Mouse (Mus musculus): ENCODE measurements around the gene Unc119b. TPM values are rescaled to one million over a fixed set of nuclear protein-coding genes. Genes with fewer than 3 reads are reported as not detected.

The Unc119b gene
- polyA plus RNA-seq, 1 experiment from 2014 or later, result 64.6 TPM

DNA sequence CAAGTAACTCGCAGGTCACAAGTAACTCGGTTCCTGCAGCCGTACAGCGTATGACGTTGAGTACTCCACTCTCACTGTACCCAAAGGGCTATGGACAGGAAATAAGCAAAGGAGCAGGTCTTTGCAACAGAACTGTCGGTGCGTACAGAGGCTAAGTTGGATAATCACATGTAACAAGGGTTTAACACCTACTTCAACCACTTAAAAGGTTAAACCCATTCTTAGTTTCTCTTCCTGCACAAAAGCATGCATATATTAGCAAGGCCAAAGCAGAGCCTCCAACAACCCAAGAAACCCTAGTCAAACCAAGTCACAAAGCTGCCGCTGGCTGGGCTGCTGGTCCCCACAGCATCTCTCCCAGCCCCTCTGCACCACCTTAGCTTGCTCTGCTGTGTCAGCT is 2.3 kb downstream of the Unc119b start:
- 89% methylated on average over 8 of the region's 8 CpGs for WGBS
- H3K36me3 ChIP-seq (ENCODE audit: control insufficient read depth, insufficient read depth, low read length), result 0 out of 2 replicates have a peak, but pooled peaks cover 2% of the 10 kb centered on the region

DNA sequence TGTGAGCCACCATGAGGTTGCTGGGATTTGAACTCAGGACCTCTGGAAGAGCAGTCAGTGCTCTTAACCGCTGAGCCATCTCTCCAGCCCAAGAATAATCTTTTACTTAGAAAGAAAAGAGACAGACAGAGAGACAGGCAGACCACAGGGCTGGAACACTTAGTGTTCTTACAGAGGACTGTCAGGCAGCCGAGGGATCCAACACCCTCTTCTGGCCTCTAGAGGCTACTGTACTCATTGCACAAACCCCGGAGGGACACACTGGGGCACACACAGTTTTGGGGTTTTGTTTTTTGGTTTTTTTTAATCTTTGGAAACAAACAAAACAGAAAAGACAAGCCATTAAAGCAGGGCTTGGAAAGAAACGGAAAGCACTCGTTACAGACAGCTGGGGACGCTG is 5.4 kb downstream of the Unc119b start:
- H3K36me3 ChIP-seq (ENCODE audit: control insufficient read depth, insufficient read depth, low read length), result peaks cover 16% of the 10 kb centered on the region
- WGBS, result 86% methylated on average over 6 of the region's 6 CpGs

More for the DNA sequence above, 2.3 kb downstream of the Unc119b start:
- H3K9me3 ChIP-seq (ENCODE audit: control insufficient read depth, low read length), result no peaks in the 10 kb centered on the region
- no peak overlapping the region for H3K27ac ChIP-seq (ENCODE audit: low read depth, low read length)
- DNase-seq (ENCODE audit: low spot score, missing footprints) (no peak), ATAC-seq (ENCODE audit: low FRiP score) (no peak)
- peaks cover 8% of the 10 kb centered on the region for H3K4me1 ChIP-seq (ENCODE audit: control insufficient read depth, insufficient read depth, low read length)
- H3K27me3 ChIP-seq (ENCODE audit: control insufficient read depth, insufficient read depth, low read length), result no peaks in the 10 kb centered on the region
- no peak overlapping the region for H3K4me3 ChIP-seq (ENCODE audit: low read depth, low read length)
- H3K4me2 ChIP-seq, result 0 out of 2 replicates have a peak overlapping the region, but pooled peaks have one; percentile 15
- no peak overlapping the region for H3K9ac ChIP-seq (ENCODE audit: low read length)

DNA sequence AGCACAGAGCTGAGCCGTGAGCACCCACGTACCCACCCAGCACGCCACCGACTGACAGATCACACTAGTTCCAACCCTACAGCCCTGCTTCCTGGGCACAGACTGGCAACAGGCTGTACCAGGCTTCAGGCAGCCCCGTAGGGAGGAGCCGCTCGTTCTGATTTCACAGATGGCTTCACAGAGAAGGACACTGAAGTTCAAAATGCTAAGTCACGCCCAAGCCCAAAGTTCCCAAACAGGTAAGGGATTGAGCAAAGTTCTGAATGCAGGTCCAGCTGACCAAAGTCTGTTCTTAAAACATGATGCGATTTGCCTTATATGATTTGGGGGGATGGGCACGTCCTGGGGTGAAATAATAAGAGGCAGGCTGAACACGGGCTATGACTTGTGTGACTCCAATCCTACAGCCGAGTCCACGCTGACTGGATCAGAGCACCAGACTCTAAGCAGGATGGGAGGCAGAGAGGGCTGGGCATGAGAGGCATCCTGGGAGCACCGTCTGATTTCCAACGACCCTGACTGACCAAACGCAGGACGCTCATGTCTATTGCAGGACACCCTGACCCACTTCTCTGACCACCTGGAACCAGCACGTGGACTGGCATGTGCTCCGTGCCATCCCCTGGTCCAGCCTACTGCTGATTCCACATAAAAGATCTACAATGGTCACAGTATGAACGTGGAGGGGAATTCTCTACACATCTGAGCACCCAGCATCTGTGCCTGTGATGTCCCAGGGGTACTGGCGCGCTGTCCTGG is 7.2 kb downstream of the Unc119b start:
- Histone ChIP-seq H3K4me1 (ENCODE audit: control insufficient read depth, insufficient read depth, low read length) (peaks cover 3% of the 10 kb centered on the region; the same call in 1 of the 2 replicates), H3K27ac (ENCODE audit: low read depth, low read length) (no peak overlapping the region), H3K4me2 (no peak overlapping the region), H3K9me3 (ENCODE audit: control insufficient read depth, low read length) (no peaks in the 10 kb centered on the region), H3K36me3 (ENCODE audit: control insufficient read depth, insufficient read depth, low read length) (peaks cover 16% of the 10 kb centered on the region), H3K27me3 (ENCODE audit: control insufficient read depth, insufficient read depth, low read length) (no peaks in the 10 kb centered on the region), H3K4me3 (ENCODE audit: low read depth, low read length) (no peak overlapping the region), H3K9ac (ENCODE audit: low read length) (no peak overlapping the region)
- DNase-seq (ENCODE audit: low spot score, missing footprints), result no peak
- ATAC-seq (ENCODE audit: low FRiP score), result no peak
- 92% methylated on average over 22 of the region's 22 CpGs for WGBS

More for the DNA sequence above, 5.4 kb downstream of the Unc119b start:
- H3K27ac ChIP-seq (ENCODE audit: low read depth, low read length), result no peak overlapping the region
- H3K9ac ChIP-seq (ENCODE audit: low read length), result no peak overlapping the region
- no peak overlapping the region for H3K4me2 ChIP-seq
- H3K27me3 ChIP-seq (ENCODE audit: control insufficient read depth, insufficient read depth, low read length), result no peaks in the 10 kb centered on the region
- H3K9me3 ChIP-seq (ENCODE audit: control insufficient read depth, low read length), result no peaks in the 10 kb centered on the region
- H3K4me1 ChIP-seq (ENCODE audit: control insufficient read depth, insufficient read depth, low read length), result peaks cover 11% of the 10 kb centered on the region
- ATAC-seq (ENCODE audit: low FRiP score), result no peak
- no peak for DNase-seq (ENCODE audit: low spot score, missing footprints)
- H3K4me3 ChIP-seq (ENCODE audit: low read depth, low read length), result no peak overlapping the region

DNA sequence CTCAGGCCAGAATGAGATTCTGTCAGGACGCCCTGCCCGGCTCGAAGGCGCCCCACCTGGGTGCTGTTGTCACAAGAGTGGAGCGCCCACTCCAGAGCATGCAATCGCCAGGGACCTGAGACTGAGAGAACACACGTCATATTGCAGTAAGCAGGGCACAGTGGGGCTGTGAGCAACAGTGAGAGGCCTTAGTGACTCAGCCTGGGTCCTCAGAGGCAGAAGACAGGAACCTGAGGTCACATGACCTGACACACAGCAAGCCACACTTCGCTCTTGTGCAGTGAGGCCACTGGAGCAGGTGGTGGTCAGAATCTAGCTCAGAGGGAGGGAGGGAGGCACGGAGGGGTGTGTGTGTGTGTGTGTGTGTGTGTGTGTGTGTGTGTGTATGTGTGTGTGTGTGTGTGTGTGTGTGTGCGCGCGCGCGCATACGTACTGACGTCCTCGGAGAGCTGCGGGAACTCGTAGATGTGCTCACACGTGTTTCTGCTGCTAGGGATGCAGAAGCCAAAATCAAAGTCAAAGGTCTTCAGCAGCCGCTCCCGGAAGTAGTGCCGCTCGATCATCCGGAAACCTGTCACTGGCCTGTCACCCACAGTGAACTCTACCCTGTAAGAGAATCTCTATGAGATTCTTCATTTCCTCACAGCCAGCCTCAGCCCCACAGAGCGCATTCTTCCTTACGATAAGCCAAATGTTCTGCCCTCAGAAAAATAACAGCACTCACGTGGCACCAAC is 8.0 kb downstream of the Unc119b start:
- no peak overlapping the region for H3K9ac ChIP-seq (ENCODE audit: low read length)
- peaks cover 16% of the 10 kb centered on the region for H3K36me3 ChIP-seq (ENCODE audit: control insufficient read depth, insufficient read depth, low read length)
- no peak overlapping the region for H3K27ac ChIP-seq (ENCODE audit: low read depth, low read length)
- H3K4me1 ChIP-seq (ENCODE audit: control insufficient read depth, insufficient read depth, low read length), result peaks cover 3% of the 10 kb centered on the region; the same call in 1 of the 2 replicates
- no peaks in the 10 kb centered on the region for H3K9me3 ChIP-seq (ENCODE audit: control insufficient read depth, low read length)
- H3K4me2 ChIP-seq, result no peak overlapping the region
- 92% methylated on average over 27 of the region's 28 CpGs for WGBS
- no peak for DNase-seq (ENCODE audit: low spot score, missing footprints)
- H3K27me3 ChIP-seq (ENCODE audit: control insufficient read depth, insufficient read depth, low read length), result no peaks in the 10 kb centered on the region
- H3K4me3 ChIP-seq (ENCODE audit: low read depth, low read length), result no peak overlapping the region
- ATAC-seq (ENCODE audit: low FRiP score), result no peak

DNA sequence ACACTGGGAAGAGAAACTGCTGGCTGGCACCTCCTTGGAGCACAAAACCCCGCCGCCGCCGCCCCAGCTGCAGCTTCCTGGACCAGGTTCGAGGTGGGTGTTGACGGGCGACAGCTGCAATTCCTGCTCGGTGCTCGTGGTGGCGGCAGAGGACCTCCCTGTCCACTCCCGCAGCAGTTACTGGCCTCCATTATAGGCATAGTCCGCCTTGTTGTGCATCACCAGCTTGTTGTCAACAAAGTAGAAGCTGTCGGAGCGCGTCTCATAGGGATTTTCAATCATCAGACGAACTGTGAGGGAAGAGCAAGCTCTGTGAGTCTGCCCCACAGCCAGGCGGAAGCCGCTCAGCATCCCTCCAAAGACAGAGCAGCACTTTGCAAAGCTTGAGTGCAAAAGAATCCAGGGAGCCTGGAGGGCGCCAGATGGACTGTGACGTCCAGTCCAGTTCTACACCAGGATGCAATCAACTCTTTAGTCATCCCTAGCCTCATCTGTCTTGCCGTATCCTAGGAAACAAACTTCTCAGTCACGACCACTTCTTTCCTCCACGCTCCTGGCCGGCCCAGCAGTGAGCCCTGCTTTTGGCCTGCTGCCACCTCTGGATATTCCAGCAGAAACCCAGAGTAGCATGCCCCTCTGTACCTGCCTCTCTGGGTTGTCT is 9.4 kb downstream of the Unc119b start:
- WGBS, result 32% methylated on average over 24 of the region's 24 CpGs
- ATAC-seq (ENCODE audit: low FRiP score), result peak; percentile 67; the same call in 1 of the 2 replicates
- peak overlapping the region; percentile 44; the same call in 1 of the 2 replicates for H3K27ac ChIP-seq (ENCODE audit: low read depth, low read length)

DNA sequence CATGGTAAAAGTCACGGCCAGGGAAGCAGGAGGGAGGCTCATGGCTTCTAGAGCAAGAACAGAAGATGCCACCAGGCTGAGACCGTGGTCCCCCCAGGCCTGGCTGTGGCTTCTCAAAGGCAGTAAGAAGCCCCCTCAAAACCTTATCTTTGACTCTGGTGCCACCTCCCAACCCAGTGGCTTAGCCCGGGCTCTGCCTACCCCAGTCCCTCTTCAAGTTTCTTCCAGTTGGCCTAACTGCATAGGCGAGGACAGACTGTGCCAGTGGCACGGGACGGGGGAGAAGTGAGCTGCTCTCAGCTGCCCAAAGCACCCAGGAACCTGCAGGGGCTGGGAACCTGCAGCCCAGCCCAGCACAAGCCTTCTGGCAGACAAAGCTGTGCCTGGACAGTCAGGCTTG is 10.1 kb downstream of the Unc119b start:
- Histone ChIP-seq H3K36me3 (ENCODE audit: control insufficient read depth, insufficient read depth, low read length) (peaks cover 14% of the 10 kb centered on the region), H3K4me1 (ENCODE audit: control insufficient read depth, insufficient read depth, low read length) (peaks cover 3% of the 10 kb centered on the region; the same call in 1 of the 2 replicates), H3K9me3 (ENCODE audit: control insufficient read depth, low read length) (no peaks in the 10 kb centered on the region), H3K27ac (ENCODE audit: low read depth, low read length) (no peak overlapping the region), H3K4me3 (ENCODE audit: low read depth, low read length) (no peak overlapping the region), H3K4me2 (no peak overlapping the region), H3K9ac (ENCODE audit: low read length) (no peak overlapping the region), H3K27me3 (ENCODE audit: control insufficient read depth, insufficient read depth, low read length) (no peaks in the 10 kb centered on the region)
- ATAC-seq (ENCODE audit: low FRiP score) (no peak), DNase-seq (ENCODE audit: low spot score, missing footprints) (no peak)
- 96% methylated on average over 6 of the region's 6 CpGs for WGBS

More for the DNA sequence above, 9.4 kb downstream of the Unc119b start:
- Histone ChIP-seq H3K4me1 (ENCODE audit: control insufficient read depth, insufficient read depth, low read length) (peaks cover 3% of the 10 kb centered on the region; the same call in 1 of the 2 replicates), H3K27me3 (ENCODE audit: control insufficient read depth, insufficient read depth, low read length) (no peaks in the 10 kb centered on the region), H3K36me3 (ENCODE audit: control insufficient read depth, insufficient read depth, low read length) (peaks cover 16% of the 10 kb centered on the region), H3K4me3 (ENCODE audit: low read depth, low read length) (no peak overlapping the region), H3K9me3 (ENCODE audit: control insufficient read depth, low read length) (no peaks in the 10 kb centered on the region), H3K4me2 (no peak overlapping the region), H3K9ac (ENCODE audit: low read length) (no peak overlapping the region)
- DNase-seq (ENCODE audit: low spot score, missing footprints), result peak; percentile 97

DNA sequence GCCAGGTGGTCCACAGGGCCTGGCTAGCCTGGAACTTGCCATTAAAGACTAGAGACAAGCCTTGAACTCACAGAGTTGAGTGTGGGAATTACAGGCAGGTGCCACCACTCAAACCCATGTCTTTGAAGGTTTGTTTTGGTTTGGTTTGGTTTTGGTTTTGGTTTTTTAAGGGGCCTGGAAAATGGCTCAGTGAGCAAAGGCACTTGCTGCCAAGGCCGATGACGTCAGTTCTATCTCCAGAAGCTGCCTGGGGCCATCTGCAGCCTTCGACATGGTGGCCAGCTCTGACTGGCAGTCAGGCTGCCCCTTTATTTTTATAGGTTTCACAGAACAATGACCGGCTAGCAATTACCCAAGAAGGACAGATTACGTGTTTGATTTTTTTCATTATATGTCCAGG is 13.8 kb downstream of the Unc119b start:
- H3K27ac ChIP-seq (ENCODE audit: low read depth, low read length), result no peak overlapping the region
- H3K4me3 ChIP-seq (ENCODE audit: low read depth, low read length), result no peak overlapping the region
- peaks cover 5% of the 10 kb centered on the region; the same call in 1 of the 2 replicates for H3K4me1 ChIP-seq (ENCODE audit: control insufficient read depth, insufficient read depth, low read length)
- DNase-seq (ENCODE audit: low spot score, missing footprints) (no peak), ATAC-seq (ENCODE audit: low FRiP score) (no peak)
- 89% methylated on average over 5 of the region's 5 CpGs for WGBS
- H3K27me3 ChIP-seq (ENCODE audit: control insufficient read depth, insufficient read depth, low read length), result no peaks in the 10 kb centered on the region
- H3K4me2 ChIP-seq, result no peak overlapping the region
- H3K9me3 ChIP-seq (ENCODE audit: control insufficient read depth, low read length), result no peaks in the 10 kb centered on the region
- no peak overlapping the region for H3K9ac ChIP-seq (ENCODE audit: low read length)
- H3K36me3 ChIP-seq (ENCODE audit: control insufficient read depth, insufficient read depth, low read length), result peaks cover 8% of the 10 kb centered on the region

DNA sequence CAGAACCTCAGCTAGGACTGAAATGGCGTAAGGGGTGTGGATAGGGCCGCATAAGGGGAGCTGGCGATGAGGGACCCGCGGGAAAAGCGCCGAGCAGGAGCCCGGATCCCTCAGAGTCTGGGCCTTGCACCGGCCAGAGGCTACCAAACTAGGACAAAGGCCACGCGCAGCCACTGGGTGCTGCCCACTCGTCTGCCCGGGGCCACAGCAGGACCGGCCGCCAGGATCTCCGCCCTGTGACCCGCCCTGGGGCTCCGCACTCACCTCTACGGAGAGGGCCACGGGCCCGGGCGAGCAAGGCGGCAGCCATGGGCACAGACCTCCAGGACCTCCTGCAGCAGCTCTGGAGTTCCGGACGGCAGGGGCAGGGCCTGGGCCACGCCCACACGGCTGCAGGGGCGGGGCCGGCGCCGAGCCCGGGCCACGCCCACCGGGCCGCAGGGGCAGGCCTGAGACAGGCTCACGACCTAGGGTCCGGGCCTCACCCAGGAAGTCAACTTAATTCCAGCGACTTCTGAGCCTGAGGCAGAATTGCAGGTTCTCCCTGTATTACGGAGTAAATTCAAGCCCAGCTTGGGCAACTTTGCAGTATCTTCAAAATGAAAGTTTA is 15.7 kb downstream of the Unc119b start, which contains the start of gene Acads:
Gene Acads (minus strand): TSS at position 386 of the 610 bp plus-strand sequence.
- under 1% methylated on average over 39 of the region's 39 CpGs for WGBS
- H3K27me3 ChIP-seq (ENCODE audit: control insufficient read depth, insufficient read depth, low read length), result no peaks in the 10 kb centered on the region
- peak; percentile 95 for ATAC-seq (ENCODE audit: low FRiP score)

More for the DNA sequence above, 15.7 kb downstream of the Unc119b start, which contains the start of gene Acads:
- DNase-seq (ENCODE audit: low spot score, missing footprints), result peak; percentile 99
- peak within 1 kb of the TSS; percentile 76 for H3K9ac ChIP-seq (ENCODE audit: low read length)
- peaks cover 2% of the 10 kb centered on the region; the same call in 1 of the 2 replicates for H3K4me1 ChIP-seq (ENCODE audit: control insufficient read depth, insufficient read depth, low read length)
- no peak within 1 kb of the TSS; the same call in 1 of the 2 replicates for H3K27ac ChIP-seq (ENCODE audit: low read depth, low read length)
- peaks cover 3% of the 10 kb centered on the region for H3K36me3 ChIP-seq (ENCODE audit: control insufficient read depth, insufficient read depth, low read length)
- peak within 1 kb of the TSS; percentile 71 for H3K4me2 ChIP-seq
- peak within 1 kb of the TSS; percentile 69 for H3K4me3 ChIP-seq (ENCODE audit: low read depth, low read length)
- H3K9me3 ChIP-seq (ENCODE audit: control insufficient read depth, low read length), result no peaks in the 10 kb centered on the region
